In the genomic region with DNA sequence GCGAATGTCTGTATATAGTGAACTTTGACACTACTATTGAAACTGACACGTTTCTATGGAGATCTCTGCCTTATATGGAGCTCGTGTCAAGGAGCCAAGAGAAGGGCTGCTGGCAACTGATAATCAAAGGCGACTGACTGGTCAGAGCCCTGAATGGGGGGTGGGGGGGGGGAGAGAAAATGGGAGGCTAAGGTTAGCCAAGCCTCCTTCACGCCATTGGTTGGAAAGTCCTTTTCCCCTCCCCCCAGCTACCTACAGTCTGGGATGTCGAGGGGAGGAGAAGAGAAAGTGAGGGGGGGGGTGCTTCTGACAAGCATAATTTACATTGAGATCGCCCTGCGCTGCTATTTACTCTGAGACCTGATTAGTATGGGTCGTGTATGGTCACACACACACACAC, we compare ENCODE assay signal across 9 mouse cellular contexts. TPM values are rescaled to one million over a fixed set of nuclear protein-coding genes. Genes with fewer than 3 reads are reported as not detected.
A peak's percentile ranks its signal among the peaks of the same experiment; 100 is the strongest.
DNase-seq lines count a peak whose midpoint lies in the region; ATAC-seq and TF ChIP-seq lines count a peak whose summit lies in the region.
"Had no signal": no experiment of that assay in that cellular context is flagged by ENCODE, and none has a peak within 500 bp of the region (broad histone marks: within the 10 kb centered on the region; RNA-seq: fewer than 3 reads in every experiment).

No protein-coding gene starts in this region.

- peaks cover 3% of the 10 kb centered on the region; the same call in 1 of the 2 replicates for H3K27me3 ChIP-seq in heart, adult 2 months (ENCODE audit: control insufficient read depth, insufficient read depth, low read length)
- no peaks in the 10 kb centered on the region for H3K27me3 ChIP-seq in hindbrain, embryonic 15.5 days
- peaks cover 86% of the 10 kb centered on the region for H3K27me3 ChIP-seq in liver, embryonic 16.5 days (ENCODE audit: control insufficient read depth, insufficient read depth, low read depth, low read length)
- peaks cover 8% of the 10 kb centered on the region for H3K27me3 ChIP-seq in stomach, embryonic 16.5 days (ENCODE audit: control insufficient read depth, insufficient read depth, low read length)
- H3K27me3 ChIP-seq: CH12.LX had no signal

- H3K79me2 ChIP-seq in heart, adult 2 months (replicated peaks; ENCODE audit: control insufficient read depth, insufficient read depth, low read length): no peaks in the 10 kb centered on the region

- peak; percentile 31 to 34 for DNase-seq in heart, adult 2 months
- DNase-seq in heart, postnatal 25 days (ENCODE audit: low spot score): no peak
- peak; percentile 32 for DNase-seq in ZHBTc4 (ENCODE audit: low read depth, low spot score)
- DNase-seq in embryo, embryonic 11.5 days (ENCODE audit: low read depth, low spot score): peak; percentile 87
- no peak for DNase-seq in thymus, postnatal 10 days (ENCODE audit: low spot score in 2 of 2)

- no peaks in the 10 kb centered on the region for H3K36me3 ChIP-seq in heart, adult 2 months (ENCODE audit: control insufficient read depth, insufficient read depth, low read length)
- no peaks in the 10 kb centered on the region for H3K36me3 ChIP-seq in hindbrain, embryonic 15.5 days
- no peaks in the 10 kb centered on the region for H3K36me3 ChIP-seq in liver, embryonic 16.5 days (ENCODE audit: control insufficient read depth, insufficient read depth)
- H3K36me3 ChIP-seq in stomach, embryonic 16.5 days (ENCODE audit: control insufficient read depth, insufficient read depth, low read length): no peaks in the 10 kb centered on the region

- intact Hi-C loops in heart, adult 2 months (cut with DNase I): loop anchor here (2.0 to 10.0 kb wide), 3 partner anchors 218 to 834 kb away; no protein-coding TSS in a partner anchor
- intact Hi-C loops in heart, postnatal 25 days (cut with DNase I): loop anchor here (5.0 to 10.0 kb wide), 6 partner anchors 38 to 1156 kb away; a partner anchor contains a TSS

- H3K4me2 ChIP-seq in hindbrain, embryonic 15.5 days: peak overlapping the region; percentile 74
- no peak overlapping the region for H3K4me2 ChIP-seq in liver, embryonic 16.5 days (ENCODE audit: low read depth, low read length)
- peak overlapping the region; percentile 57 for H3K4me2 ChIP-seq in stomach, embryonic 16.5 days (ENCODE audit: low read depth, low read length)

- no peak overlapping the region for H3K9ac ChIP-seq in heart, adult 2 months (ENCODE audit: low read depth, low read length)
- H3K9ac ChIP-seq in hindbrain, embryonic 15.5 days: peak overlapping the region; percentile 100; the same call in 1 of the 2 replicates
- H3K9ac ChIP-seq in liver, embryonic 16.5 days (ENCODE audit: low read depth, low read length): no peak overlapping the region
- no peak overlapping the region for H3K9ac ChIP-seq in stomach, embryonic 16.5 days (ENCODE audit: low read length)

- TF ChIP-seq EP300 in heart, adult 2 months (IDR thresholded peaks at IDR 0.05; ENCODE audit: insufficient read depth, low read depth, low read length): no peak

- TF ChIP-seq POLR2A in heart, adult 2 months (IDR thresholded peaks at IDR 0.05; ENCODE audit: insufficient read depth, low read depth, low read length): 0 out of 2 replicates have a peak, but pooled peaks have one; percentile 23

- no peak overlapping the region for H3K4me3 ChIP-seq in heart, adult 2 months
- H3K4me3 ChIP-seq in hindbrain, embryonic 15.5 days: peak overlapping the region; percentile 96
- no peak overlapping the region for H3K4me3 ChIP-seq in liver, embryonic 16.5 days (ENCODE audit: low read depth, low read length)
- peak overlapping the region; percentile 75 for H3K4me3 ChIP-seq in stomach, embryonic 16.5 days (replicated peaks; ENCODE audit: low read length)

- ATAC-seq in hindbrain, embryonic 15.5 days (ENCODE audit: low FRiP score, low read depth): peak; percentile 77
- ATAC-seq in liver, embryonic 16.5 days (ENCODE audit: low read depth): peak; percentile 33; the same call in 1 of the 2 replicates
- peak; percentile 56 for ATAC-seq in stomach, embryonic 16.5 days (ENCODE audit: insufficient read depth, low FRiP score)

- WGBS in heart, adult 2 months: 2% methylated on average over 9 of the region's 9 CpGs
- under 1% methylated on average over 9 of the region's 9 CpGs for whole genome bisulfite sequencing in hindbrain, embryonic 15.5 days
- 0% methylated on average over 8 of the region's 9 CpGs for WGBS in liver, embryonic 16.5 days (ENCODE audit: insufficient replicate concordance)
- 0% methylated on average over 9 of the region's 9 CpGs for WGBS in stomach, embryonic 16.5 days

- no peak overlapping the region for H3K27ac ChIP-seq in heart, adult 2 months
- peak overlapping the region; percentile 100 for H3K27ac ChIP-seq in hindbrain, embryonic 15.5 days (replicated peaks)
- H3K27ac ChIP-seq in liver, embryonic 16.5 days (ENCODE audit: low read length): no peak overlapping the region
- peak overlapping the region; percentile 64 for H3K27ac ChIP-seq in stomach, embryonic 16.5 days (ENCODE audit: low read length)

- no peaks in the 10 kb centered on the region for H3K9me3 ChIP-seq in hindbrain, embryonic 15.5 days
- H3K9me3 ChIP-seq in liver, embryonic 16.5 days (replicated peaks; ENCODE audit: control insufficient read depth, low read length): no peaks in the 10 kb centered on the region
- no peaks in the 10 kb centered on the region for H3K9me3 ChIP-seq in stomach, embryonic 16.5 days (replicated peaks; ENCODE audit: control insufficient read depth, low read length)

- no peak for TF ChIP-seq CTCF in heart, adult 2 months (IDR thresholded peaks at IDR 0.05)

- no peaks in the 10 kb centered on the region for H3K4me1 ChIP-seq in heart, adult 2 months (ENCODE audit: control insufficient read depth, insufficient read depth, low read length)
- H3K4me1 ChIP-seq in hindbrain, embryonic 15.5 days (replicated peaks): peaks cover 20% of the 10 kb centered on the region
- H3K4me1 ChIP-seq in liver, embryonic 16.5 days (ENCODE audit: control insufficient read depth, low read depth, low read length): no peaks in the 10 kb centered on the region; the same call in 1 of the 2 replicates
- peaks cover 12% of the 10 kb centered on the region for H3K4me1 ChIP-seq in stomach, embryonic 16.5 days (ENCODE audit: control insufficient read depth, insufficient read depth, low read length)

RNA-seq across cellular contexts. Expression of a gene that starts 0.8 kb away (rescaled TPM):
- 1 to 10 TPM; 2.7 TPM for total RNA-seq in heart, adult 2 months (2021)
- polyA plus RNA-seq in heart, adult 2 months (2012; rRNA removed): 8.9 and 10.5 TPM in 2 replicates
- 1 to 10 TPM; 2.3 to 2.9 TPM for total RNA-seq in heart, postnatal 25 days (2021)
- 51.8 and 57.4 TPM in 2 replicates for polyA plus RNA-seq in hindbrain, embryonic 15.5 days (2015; fragmentation: Nextera tagmentation; extraction: Ambion mirVana)
- 0.15 and 0.17 TPM in 2 replicates for polyA plus RNA-seq in liver, embryonic 16.5 days (2015; fragmentation: Nextera tagmentation; extraction: Ambion mirVana)
- polyA plus RNA-seq in stomach, embryonic 16.5 days (2015; fragmentation: Nextera tagmentation; extraction: Ambion mirVana): 9.1 and 12.6 TPM in 2 replicates
- total RNA-seq: CH12.LX had no signal

Comparison
In these comparisons a context has a peak if more than half of its experiments do, and no peak if none do; other contexts are left out.
1. DNase-seq: peak in heart, adult 2 months (2 of 2), ZHBTc4 (single experiment) and embryo, embryonic 11.5 days (single experiment); none in heart, postnatal 25 days (single experiment) and thymus, postnatal 10 days (0 of 2).
2. H3K27ac ChIP-seq: peak in hindbrain, embryonic 15.5 days (single experiment) and stomach, embryonic 16.5 days (single experiment); none in heart, adult 2 months (single experiment) and liver, embryonic 16.5 days (single experiment).
3. H3K4me3 ChIP-seq: peak in hindbrain, embryonic 15.5 days (single experiment) and stomach, embryonic 16.5 days (single experiment); none in heart, adult 2 months (single experiment) and liver, embryonic 16.5 days (single experiment).
4. Peak in every context shown above with its lines, with median percentiles within 50 percentile points of each other: ATAC-seq.